9 mouse cellular contexts compared by ENCODE assay signal in the genomic region with DNA sequence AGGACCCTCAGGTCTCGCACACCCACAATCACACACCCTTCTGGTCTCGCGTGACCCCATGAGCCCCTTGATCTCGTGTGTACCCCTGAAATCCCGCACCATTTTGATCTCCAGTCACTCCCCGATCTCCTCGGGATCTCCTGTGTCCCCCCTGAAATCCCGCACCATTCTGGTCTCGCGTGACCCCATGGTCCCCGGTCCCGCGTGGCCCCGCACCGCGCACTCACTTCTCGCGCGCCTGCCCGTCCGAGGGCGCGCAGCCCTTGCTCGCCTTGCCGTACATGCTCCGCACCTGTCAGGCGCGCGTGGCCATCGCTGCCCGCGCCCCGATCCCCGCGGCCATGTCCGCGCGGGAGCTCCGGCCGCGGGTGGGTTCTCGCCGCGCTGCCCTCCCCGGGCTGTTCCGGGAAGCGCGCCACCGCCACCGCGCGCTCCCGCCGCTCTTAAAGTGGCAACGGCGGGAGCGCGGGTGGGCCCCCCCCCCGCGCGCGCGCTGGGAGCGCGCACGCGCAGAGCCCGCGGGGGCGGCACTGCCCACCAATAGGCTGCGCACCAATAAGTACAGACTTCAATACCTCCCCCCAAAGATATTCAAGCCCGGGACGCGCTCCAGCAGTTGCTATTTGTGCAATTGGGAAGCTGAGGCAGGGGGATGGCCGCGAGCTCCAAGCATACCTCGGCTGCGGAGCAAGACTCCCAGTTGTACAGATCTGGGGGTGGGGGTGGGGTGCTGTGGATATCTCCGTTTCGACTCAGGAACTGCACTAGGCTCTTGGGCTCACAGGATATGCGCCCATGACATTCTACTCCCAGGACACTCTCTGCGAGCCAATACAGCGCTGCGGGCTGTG. TPM values are rescaled to one million over a fixed set of nuclear protein-coding genes. Genes with fewer than 3 reads are reported as not detected.
DNase-seq lines count a peak whose midpoint lies in the region; ATAC-seq and TF ChIP-seq lines count a peak whose summit lies in the region.
"Had no signal": no experiment of that assay in that cellular context is flagged by ENCODE, and none has a peak within 500 bp of the region (broad histone marks: within the 10 kb centered on the region; RNA-seq: fewer than 3 reads in every experiment).

No protein-coding gene starts in this region.

- peak overlapping the region; percentile 72 for H3K4me3 ChIP-seq in forebrain, postnatal 0 days (ENCODE audit: low read depth, low read length)
- peak overlapping the region; percentile 85 for H3K4me3 ChIP-seq in liver, embryonic 12.5 days
- peak overlapping the region; percentile 82 for H3K4me3 ChIP-seq in neural tube, embryonic 12.5 days

- H3K9me3 ChIP-seq in forebrain, postnatal 0 days (ENCODE audit: low read length), result no peaks in the 10 kb centered on the region
- no peaks in the 10 kb centered on the region for H3K9me3 ChIP-seq in liver, embryonic 12.5 days (replicated peaks)
- no peaks in the 10 kb centered on the region for H3K9me3 ChIP-seq in neural tube, embryonic 12.5 days

- peak; percentile 71 for ATAC-seq in forebrain, postnatal 0 days
- ATAC-seq in inflammation-experienced regulatory T-cells, adult 6 months, result peak; percentile 10
- peak; percentile 14; the same call in 1 of the 2 replicates for ATAC-seq in liver, embryonic 12.5 days
- ATAC-seq in neural tube, embryonic 12.5 days (ENCODE audit: low FRiP score, low read depth), result no peak

- TF ChIP-seq CTCF in forebrain, postnatal 0 days (IDR thresholded peaks at IDR 0.05; ENCODE audit: low read depth), result no peak

- peaks cover 26% of the 10 kb centered on the region for H3K4me1 ChIP-seq in forebrain, postnatal 0 days (ENCODE audit: insufficient read depth)
- H3K4me1 ChIP-seq in liver, embryonic 12.5 days, result peaks cover 80% of the 10 kb centered on the region
- peaks cover 67% of the 10 kb centered on the region for H3K4me1 ChIP-seq in neural tube, embryonic 12.5 days

- no peaks in the 10 kb centered on the region for H3K36me3 ChIP-seq in forebrain, postnatal 0 days (ENCODE audit: insufficient read depth)
- H3K36me3 ChIP-seq in liver, embryonic 12.5 days, result peaks cover 15% of the 10 kb centered on the region
- no peaks in the 10 kb centered on the region for H3K36me3 ChIP-seq in neural tube, embryonic 12.5 days

- peak overlapping the region; percentile 89 for H3K4me2 ChIP-seq in forebrain, postnatal 0 days (ENCODE audit: low read depth)
- peak overlapping the region; percentile 94 for H3K4me2 ChIP-seq in liver, embryonic 12.5 days
- H3K4me2 ChIP-seq in neural tube, embryonic 12.5 days (replicated peaks), result peak overlapping the region; percentile 81

- DNase-seq in right cerebral cortex, adult 2 months (ENCODE audit: low spot score in 2 of 2), result peak; percentile 59 to 69
- DNase-seq in right cerebral cortex, postnatal 25 days, result no peak
- DNase-seq in c-Kit-positive CD71-positive TER-119-positive erythroid progenitor cells, embryonic 14.5 days (ENCODE audit: low spot score), result peak; percentile 52
- peak; percentile 89 for DNase-seq in forebrain, postnatal 0 days
- no peak for DNase-seq in urinary bladder, postnatal 4 days (ENCODE audit: low spot score in 2 of 2)

- H3K9ac ChIP-seq in forebrain, postnatal 0 days, result peak overlapping the region; percentile 91
- H3K9ac ChIP-seq in liver, embryonic 12.5 days, result peak overlapping the region; percentile 95
- peak overlapping the region; percentile 84 for H3K9ac ChIP-seq in neural tube, embryonic 12.5 days

- peaks cover 14% of the 10 kb centered on the region; the same call in 1 of the 2 replicates for H3K27me3 ChIP-seq in forebrain, postnatal 0 days (ENCODE audit: insufficient read depth, low read length)
- H3K27me3 ChIP-seq in liver, embryonic 12.5 days (replicated peaks), result no peaks in the 10 kb centered on the region; the same call in 1 of the 2 replicates
- no peaks in the 10 kb centered on the region for H3K27me3 ChIP-seq in neural tube, embryonic 12.5 days (replicated peaks)

- 4% methylated on average over 79 of the region's 84 CpGs for WGBS in forebrain, postnatal 0 days
- WGBS in liver, embryonic 12.5 days (ENCODE audit: insufficient replicate concordance), result under 1% methylated on average over 82 of the region's 84 CpGs
- WGBS in neural tube, embryonic 12.5 days, result 3% methylated on average over 82 of the region's 84 CpGs

- peak overlapping the region; percentile 54; the same call in 1 of the 2 replicates for H3K27ac ChIP-seq in forebrain, postnatal 0 days (ENCODE audit: low read depth, low read length)
- peak overlapping the region; percentile 81 for H3K27ac ChIP-seq in liver, embryonic 12.5 days
- no peak overlapping the region for H3K27ac ChIP-seq in neural tube, embryonic 12.5 days

RNA-seq across cellular contexts. Expression of a gene that starts 0.5 kb away (rescaled TPM):
- 197 and 249 TPM in 2 replicates for total RNA-seq in forebrain, postnatal 0 days (2014; rRNA removed)
- 204 and 221 TPM in 2 replicates for polyA plus RNA-seq in forebrain, postnatal 0 days (2015; fragmentation: Nextera tagmentation; extraction: Ambion mirVana)
- 10 to 100 TPM in 2 of 3 experiments, 1 to 10 TPM in 1; 2.6 to 16.2 (median 14.7) TPM for polyA plus RNA-seq in inflammation-experienced regulatory T-cells, adult 6 months (2017; shearing (Covaris generic))
- polyA plus RNA-seq in liver, embryonic 12.5 days (2016; fragmentation: Nextera tagmentation; extraction: Ambion mirVana), result 96.4 and 98.0 TPM in 2 replicates
- polyA plus RNA-seq in neural tube, embryonic 12.5 days (2016; fragmentation: Nextera tagmentation; extraction: Ambion mirVana), result 139 and 144 TPM in 2 replicates

RNA-seq across cellular contexts. Expression of a gene that starts 7.8 kb away (rescaled TPM):
- total RNA-seq in forebrain, postnatal 0 days (2014; rRNA removed), result 1.4 and 2.8 TPM in 2 replicates
- 1.2 TPM in 2 replicates for polyA plus RNA-seq in forebrain, postnatal 0 days (2015; fragmentation: Nextera tagmentation; extraction: Ambion mirVana)
- 1 to 10 TPM in 1 of 3 experiments, under 1 TPM in 2; 0.47 to 3.8 (median 0.71) TPM for polyA plus RNA-seq in inflammation-experienced regulatory T-cells, adult 6 months (2017; shearing (Covaris generic))
- polyA plus RNA-seq in liver, embryonic 12.5 days (2016; fragmentation: Nextera tagmentation; extraction: Ambion mirVana), result 4.1 and 4.6 TPM in 2 replicates
- 0.68 and 1.3 TPM in 2 replicates for polyA plus RNA-seq in neural tube, embryonic 12.5 days (2016; fragmentation: Nextera tagmentation; extraction: Ambion mirVana)

RNA-seq across cellular contexts. Expression of a gene that starts 13.9 kb away (rescaled TPM):
- 127 and 136 TPM in 2 replicates for total RNA-seq in forebrain, postnatal 0 days (2014; rRNA removed)
- polyA plus RNA-seq in forebrain, postnatal 0 days (2015; fragmentation: Nextera tagmentation; extraction: Ambion mirVana), result 93.3 and 106 TPM in 2 replicates
- 10 to 100 TPM; 27.6 to 32.6 (median 31.7) TPM for polyA plus RNA-seq in inflammation-experienced regulatory T-cells, adult 6 months (2017; shearing (Covaris generic))
- polyA plus RNA-seq in liver, embryonic 12.5 days (2016; fragmentation: Nextera tagmentation; extraction: Ambion mirVana), result 114 and 115 TPM in 2 replicates
- polyA plus RNA-seq in neural tube, embryonic 12.5 days (2016; fragmentation: Nextera tagmentation; extraction: Ambion mirVana), result 116 TPM in 2 replicates

RNA-seq across cellular contexts. Expression of a gene that starts 24.1 kb away (rescaled TPM):
- total RNA-seq in forebrain, postnatal 0 days (2014; rRNA removed), result 0.90 TPM in 1 of 2 replicates, not detected in the other
- 0.18 and 0.26 TPM in 2 replicates for polyA plus RNA-seq in forebrain, postnatal 0 days (2015; fragmentation: Nextera tagmentation; extraction: Ambion mirVana)
- not detected for polyA plus RNA-seq in inflammation-experienced regulatory T-cells, adult 6 months (2017; shearing (Covaris generic))
- 4.4 and 4.9 TPM in 2 replicates for polyA plus RNA-seq in liver, embryonic 12.5 days (2016; fragmentation: Nextera tagmentation; extraction: Ambion mirVana)
- polyA plus RNA-seq in neural tube, embryonic 12.5 days (2016; fragmentation: Nextera tagmentation; extraction: Ambion mirVana), result 0.14 TPM in 1 of 2 replicates, not detected in the other
- total RNA-seq: common myeloid progenitor, adult 5-6 weeks had no signal

RNA-seq across cellular contexts. Expression of a gene that starts 52.1 kb away (rescaled TPM):
- 22.1 and 23.8 TPM in 2 replicates for total RNA-seq in forebrain, postnatal 0 days (2014; rRNA removed)
- polyA plus RNA-seq in forebrain, postnatal 0 days (2015; fragmentation: Nextera tagmentation; extraction: Ambion mirVana), result 22.1 and 26.1 TPM in 2 replicates
- polyA plus RNA-seq in inflammation-experienced regulatory T-cells, adult 6 months (2017; shearing (Covaris generic)), result 1 to 10 TPM; 3.8 to 6.4 (median 4.8) TPM
- polyA plus RNA-seq in liver, embryonic 12.5 days (2016; fragmentation: Nextera tagmentation; extraction: Ambion mirVana), result 19.6 and 24.2 TPM in 2 replicates
- 181 and 188 TPM in 2 replicates for polyA plus RNA-seq in neural tube, embryonic 12.5 days (2016; fragmentation: Nextera tagmentation; extraction: Ambion mirVana)

Comparison
In these comparisons a context has a peak if more than half of its experiments do, and no peak if none do; other contexts are left out.
1. DNase-seq: peak in right cerebral cortex, adult 2 months (2 of 2), c-Kit-positive CD71-positive TER-119-positive erythroid progenitor cells, embryonic 14.5 days (single experiment) and forebrain, postnatal 0 days (single experiment); none in right cerebral cortex, postnatal 25 days (single experiment) and urinary bladder, postnatal 4 days (0 of 2).
2. Peak in every context shown above with its lines, with median percentiles within 50 percentile points of each other: H3K4me2 ChIP-seq, H3K4me3 ChIP-seq and H3K9ac ChIP-seq.